ENCODE assay signal across 8 mouse cellular contexts in genomic region chr12:110447306-110447705, GRCm38 (mm10). TPM values are rescaled to one million over a fixed set of nuclear protein-coding genes. Genes with fewer than 3 reads are reported as not detected.
A peak's percentile ranks its signal among the peaks of the same experiment; 100 is the strongest.
DNase-seq lines count a peak whose midpoint lies in the region; ATAC-seq and TF ChIP-seq lines count a peak whose summit lies in the region.

No protein-coding gene starts in this region.

- ATAC-seq in forebrain, embryonic 16.5 days, result peak; percentile 45
- peak; percentile 55 for ATAC-seq in hindbrain, embryonic 14.5 days (ENCODE audit: low FRiP score)
- peak; percentile 6 for ATAC-seq in limb, embryonic 14.5 days (ENCODE audit: low FRiP score, low read depth)
- ATAC-seq in midbrain, embryonic 13.5 days, result peak; percentile 69

- peak overlapping the region; percentile 87 for H3K27ac ChIP-seq in forebrain, embryonic 16.5 days (ENCODE audit: low read length)
- peak overlapping the region; percentile 92 for H3K27ac ChIP-seq in hindbrain, embryonic 14.5 days
- H3K27ac ChIP-seq in limb, embryonic 14.5 days (replicated peaks; ENCODE audit: low read depth, low read length), result peak overlapping the region; percentile 68
- peak overlapping the region; percentile 93 for H3K27ac ChIP-seq in midbrain, embryonic 13.5 days

- no peaks in the 10 kb centered on the region for H3K9me3 ChIP-seq in forebrain, embryonic 16.5 days (ENCODE audit: control insufficient read depth, low read length)
- no peaks in the 10 kb centered on the region for H3K9me3 ChIP-seq in hindbrain, embryonic 14.5 days (ENCODE audit: control insufficient read depth, low read length)
- no peaks in the 10 kb centered on the region for H3K9me3 ChIP-seq in limb, embryonic 14.5 days (ENCODE audit: control insufficient read depth, low read length)
- no peaks in the 10 kb centered on the region for H3K9me3 ChIP-seq in midbrain, embryonic 13.5 days

- H3K4me1 ChIP-seq in forebrain, embryonic 16.5 days (replicated peaks; ENCODE audit: control insufficient read depth, insufficient read depth, low read length), result peaks cover 13% of the 10 kb centered on the region
- H3K4me1 ChIP-seq in hindbrain, embryonic 14.5 days (replicated peaks; ENCODE audit: control insufficient read depth, insufficient read depth, low read length), result peaks cover 6% of the 10 kb centered on the region
- no peaks in the 10 kb centered on the region for H3K4me1 ChIP-seq in limb, embryonic 14.5 days (ENCODE audit: control insufficient read depth, insufficient read depth, low read length)
- H3K4me1 ChIP-seq in midbrain, embryonic 13.5 days (replicated peaks), result peaks cover 19% of the 10 kb centered on the region

- no peak for TF ChIP-seq POLR2A in limb, embryonic 14.5 days (IDR thresholded peaks at IDR 0.05; ENCODE audit: borderline replicate concordance, extremely low read depth, insufficient read depth, insufficient read length)

- H3K27me3 ChIP-seq in forebrain, embryonic 16.5 days (replicated peaks; ENCODE audit: control insufficient read depth, insufficient read depth, low read length), result 0 out of 2 replicates have a peak, but pooled peaks cover 3% of the 10 kb centered on the region
- H3K27me3 ChIP-seq in hindbrain, embryonic 14.5 days (ENCODE audit: control insufficient read depth, insufficient read depth, low read length), result no peaks in the 10 kb centered on the region
- H3K27me3 ChIP-seq in limb, embryonic 14.5 days (ENCODE audit: control insufficient read depth, insufficient read depth, low read length), result no peaks in the 10 kb centered on the region
- peaks cover 12% of the 10 kb centered on the region for H3K27me3 ChIP-seq in midbrain, embryonic 13.5 days

- under 1% methylated on average over 32 of the region's 39 CpGs for WGBS in forebrain, embryonic 16.5 days
- 1% methylated on average over 23 of the region's 39 CpGs for WGBS in hindbrain, embryonic 14.5 days
- WGBS in limb, embryonic 14.5 days, result 0% methylated on average over 25 of the region's 39 CpGs
- WGBS in midbrain, embryonic 13.5 days, result under 1% methylated on average over 30 of the region's 39 CpGs

- peak overlapping the region; percentile 81 for H3K4me2 ChIP-seq in forebrain, embryonic 16.5 days (ENCODE audit: low read length)
- H3K4me2 ChIP-seq in hindbrain, embryonic 14.5 days (replicated peaks), result peak overlapping the region; percentile 78
- H3K4me2 ChIP-seq in limb, embryonic 14.5 days (replicated peaks; ENCODE audit: low read depth, low read length, severe bottlenecking), result peak overlapping the region; percentile 80
- H3K4me2 ChIP-seq in midbrain, embryonic 13.5 days (replicated peaks), result peak overlapping the region; percentile 82

- H3K9ac ChIP-seq in forebrain, embryonic 16.5 days (replicated peaks; ENCODE audit: low read depth, low read length), result peak overlapping the region; percentile 92
- H3K9ac ChIP-seq in hindbrain, embryonic 14.5 days, result peak overlapping the region; percentile 90
- H3K9ac ChIP-seq in limb, embryonic 14.5 days (ENCODE audit: low read depth, low read length, severe bottlenecking), result peak overlapping the region; percentile 77
- H3K9ac ChIP-seq in midbrain, embryonic 13.5 days (replicated peaks), result peak overlapping the region; percentile 89

- DNase-seq in layer of hippocampus, postnatal 10 days (ENCODE audit: low spot score in 2 of 2), result peak; percentile 48 to 65
- DNase-seq in layer of hippocampus, adult 9-11 months, result no peak
- peak; percentile 42 for DNase-seq in c-Kit-positive CD71-positive TER-119-positive erythroid progenitor cells, embryonic 14.5 days (ENCODE audit: low spot score)
- no peak for DNase-seq in hindbrain, embryonic 14.5 days (ENCODE audit: low spot score)
- DNase-seq in limb, embryonic 14.5 days (ENCODE audit: low spot score), result no peak
- peak; percentile 56 to 83 for DNase-seq in spleen, postnatal 4 days (ENCODE audit: low spot score in 2 of 2)

- H3K36me3 ChIP-seq in forebrain, embryonic 16.5 days (ENCODE audit: control insufficient read depth, insufficient read depth), result no peaks in the 10 kb centered on the region; the same call in 1 of the 2 replicates
- H3K36me3 ChIP-seq in hindbrain, embryonic 14.5 days (replicated peaks; ENCODE audit: control insufficient read depth, insufficient read depth), result peaks cover 22% of the 10 kb centered on the region; the same call in 1 of the 2 replicates
- peaks cover 20% of the 10 kb centered on the region for H3K36me3 ChIP-seq in limb, embryonic 14.5 days (ENCODE audit: control insufficient read depth, insufficient read depth, low read length)
- peaks cover 4% of the 10 kb centered on the region; the same call in 1 of the 2 replicates for H3K36me3 ChIP-seq in midbrain, embryonic 13.5 days

- H3K4me3 ChIP-seq in forebrain, embryonic 16.5 days (replicated peaks; ENCODE audit: low read length), result peak overlapping the region; percentile 92
- H3K4me3 ChIP-seq in hindbrain, embryonic 14.5 days (replicated peaks; ENCODE audit: low read length), result peak overlapping the region; percentile 72
- H3K4me3 ChIP-seq in limb, embryonic 14.5 days (replicated peaks; ENCODE audit: low read length), result peak overlapping the region; percentile 92
- peak overlapping the region; percentile 88 for H3K4me3 ChIP-seq in midbrain, embryonic 13.5 days (replicated peaks)

RNA-seq across cellular contexts. Expression of gene Ppp2r5c, which starts 0.4 kb away (rescaled TPM):
- 100 to 1,000 TPM; 247 to 251 TPM for total RNA-seq in layer of hippocampus, postnatal 10 days (2021)
- 139 and 145 TPM in 2 replicates for polyA plus RNA-seq in forebrain, embryonic 16.5 days (2015; fragmentation: Nextera tagmentation; extraction: Ambion mirVana)
- 163 TPM in 2 replicates for polyA plus RNA-seq in hindbrain, embryonic 14.5 days (2014; fragmentation: Nextera tagmentation; extraction: Ambion mirVana)
- 68.0 and 75.2 TPM in 2 replicates for polyA plus RNA-seq in limb, embryonic 14.5 days (2012; rRNA removed)
- 156 and 158 TPM in 2 replicates for polyA plus RNA-seq in limb, embryonic 14.5 days (2014; fragmentation: Nextera tagmentation; extraction: Ambion mirVana)
- polyA plus RNA-seq in midbrain, embryonic 13.5 days (2015; fragmentation: Nextera tagmentation; extraction: Ambion mirVana), result 136 and 147 TPM in 2 replicates

Comparison
In these comparisons a context has a peak if more than half of its experiments do, and no peak if none do; other contexts are left out.
1. DNase-seq: peak in layer of hippocampus, postnatal 10 days (2 of 2), c-Kit-positive CD71-positive TER-119-positive erythroid progenitor cells, embryonic 14.5 days (single experiment) and spleen, postnatal 4 days (2 of 2); none in layer of hippocampus, adult 9-11 months (single experiment), hindbrain, embryonic 14.5 days (single experiment) and limb, embryonic 14.5 days (single experiment).
2. ATAC-seq: peak in every context shown above with its lines; median percentile 69 in midbrain, embryonic 13.5 days; 55 in hindbrain, embryonic 14.5 days; 45 in forebrain, embryonic 16.5 days; 6 in limb, embryonic 14.5 days.
3. Peak in every context shown above with its lines, with median percentiles within 50 percentile points of each other: H3K27ac ChIP-seq, H3K4me2 ChIP-seq, H3K4me3 ChIP-seq and H3K9ac ChIP-seq.